Mouse (Mus musculus): Measurements from ENCODE around the gene Usp24. TPM values are rescaled to one million over a fixed set of nuclear protein-coding genes. Genes with fewer than 3 reads are reported as not detected.

Gene Usp24
- total RNA-seq (2021), result 10 to 100 TPM; 34.9 to 36.4 TPM
- long read RNA-seq, experiment 1, partial matches to known transcripts, result 2 of 3 reads
- long read RNA-seq, experiment 1, other reads (novel, unspliced or antisense), result 1 of 3 reads
- long read RNA-seq, experiment 2, full-length matches to known transcripts, result 6 of 19 reads
- long read RNA-seq, experiment 2, partial matches to known transcripts, result 6 of 19 reads
- long read RNA-seq, experiment 2, other reads (novel, unspliced or antisense), result 7 of 19 reads

GRCm38 (mm10) chr4:106315921-106316350, at the start of gene Usp24:
TSS of gene Usp24 (plus strand) at chr4:106316213.
- DNase-seq (ENCODE audit: low spot score in 2 of 2), result peak; percentile 52 to 78

GRCm38 (mm10) chr4:106276937-106277336, 39.1 kb upstream of the Usp24 start:
- no peak for DNase-seq (ENCODE audit: low spot score in 2 of 2)

GRCm38 (mm10) chr4:106279177-106279576, 36.8 kb upstream of the Usp24 start:
- no peak for DNase-seq (ENCODE audit: low spot score in 2 of 2)

GRCm38 (mm10) chr4:106281128-106281491, 34.9 kb upstream of the Usp24 start:
- DNase-seq (ENCODE audit: low spot score in 2 of 2), result no peak

- DNase-seq (ENCODE audit: low spot score in 2 of 2), result no peak
Observed at GRCm38 (mm10) chr4:106281492-106282122, 34.4 kb upstream of the Usp24 start.

- no peak for DNase-seq (ENCODE audit: low spot score in 2 of 2)
Observed at GRCm38 (mm10) chr4:106282123-106282510, 33.9 kb upstream of the Usp24 start.

- DNase-seq (ENCODE audit: low spot score in 2 of 2), result no peak
Observed at GRCm38 (mm10) chr4:106286958-106287743, 28.9 kb upstream of the Usp24 start.

- DNase-seq (ENCODE audit: low spot score in 2 of 2), result no peak
Observed at GRCm38 (mm10) chr4:106290201-106290600, 25.8 kb upstream of the Usp24 start.

- no peak for DNase-seq (ENCODE audit: low spot score in 2 of 2)
Observed at GRCm38 (mm10) chr4:106292823-106293222, 23.2 kb upstream of the Usp24 start.

- DNase-seq (ENCODE audit: low spot score in 2 of 2), result no peak
Observed at GRCm38 (mm10) chr4:106293378-106294090, 22.5 kb upstream of the Usp24 start.

- no peak for DNase-seq (ENCODE audit: low spot score in 2 of 2)
Observed at GRCm38 (mm10) chr4:106295696-106296095, 20.3 kb upstream of the Usp24 start.

- DNase-seq (ENCODE audit: low spot score in 2 of 2), result no peak
Observed at GRCm38 (mm10) chr4:106296412-106297086, 19.5 kb upstream of the Usp24 start.

GRCm38 (mm10) chr4:106301346-106301745, 14.7 kb upstream of the Usp24 start:
- no peak for DNase-seq (ENCODE audit: low spot score in 2 of 2)

- no peak for DNase-seq (ENCODE audit: low spot score in 2 of 2)
Observed at GRCm38 (mm10) chr4:106308090-106308489, 7.9 kb upstream of the Usp24 start.

GRCm38 (mm10) chr4:106312651-106313050, 3.4 kb upstream of the Usp24 start:
- no peak for DNase-seq (ENCODE audit: low spot score in 2 of 2)

- no peak for DNase-seq (ENCODE audit: low spot score in 2 of 2)
Observed at GRCm38 (mm10) chr4:106313070-106313469, 2.9 kb upstream of the Usp24 start.

GRCm38 (mm10) chr4:106313874-106314273, 2.1 kb upstream of the Usp24 start:
- DNase-seq (ENCODE audit: low spot score in 2 of 2), result no peak

GRCm38 (mm10) chr4:106314291-106314690, 1.7 kb upstream of the Usp24 start:
- no peak for DNase-seq (ENCODE audit: low spot score in 2 of 2)

GRCm38 (mm10) chr4:106316351-106317178, 552 bp downstream of the Usp24 start:
- DNase-seq (ENCODE audit: low spot score in 2 of 2), result peak; percentile 45 to 62

Data from gastrocnemius, postnatal 4 days (tissue).